Mouse (Mus musculus): ENCODE measurements at regions not wholly inside any gene's neighbourhood (a gene's known extent, or its start where the extent isn't known, plus 50 kb on each side); places are given as distances from the start of the nearest gene placed in this dataset.

DNA sequence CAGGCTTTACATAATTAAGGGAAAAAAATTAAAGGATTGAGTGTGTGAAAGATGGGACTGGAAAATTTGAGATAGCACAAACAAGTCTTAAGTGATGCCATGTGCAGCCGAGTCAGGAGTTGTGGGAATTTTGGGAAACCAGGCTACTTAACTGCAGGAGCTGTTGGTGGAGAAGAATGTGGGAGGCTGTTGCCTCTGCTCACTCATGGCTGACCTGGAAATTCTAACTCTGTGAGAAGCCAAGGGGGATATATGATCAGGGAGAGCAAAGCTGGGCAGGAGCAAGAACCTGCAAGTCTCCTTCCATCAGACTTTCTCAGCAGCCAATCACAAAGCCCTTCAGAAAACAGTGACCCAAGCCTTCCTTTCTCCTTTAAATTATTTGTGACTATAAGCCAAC is 1184.0 kb upstream of the 1700008P02Rik start:
- no peak for TF ChIP-seq CTCF (IDR thresholded peaks at IDR 0.05)
- TF ChIP-seq EP300 (IDR thresholded peaks at IDR 0.05; ENCODE audit: insufficient read depth, low read depth, low read length), result no peak
- TF ChIP-seq POLR2A (IDR thresholded peaks at IDR 0.05; ENCODE audit: insufficient read depth, low read depth, low read length), result no peak

All from heart, adult 2 months (tissue).